Mouse (Mus musculus): ENCODE results near the gene Nr4a1. TPM values are rescaled to one million over a fixed set of nuclear protein-coding genes. Genes with fewer than 3 reads are reported as not detected.

Nr4a1 gene
- total and polyA plus RNA-seq, 3 experiments, result 0.60 to 1.6 (median 0.89) TPM

DNA sequence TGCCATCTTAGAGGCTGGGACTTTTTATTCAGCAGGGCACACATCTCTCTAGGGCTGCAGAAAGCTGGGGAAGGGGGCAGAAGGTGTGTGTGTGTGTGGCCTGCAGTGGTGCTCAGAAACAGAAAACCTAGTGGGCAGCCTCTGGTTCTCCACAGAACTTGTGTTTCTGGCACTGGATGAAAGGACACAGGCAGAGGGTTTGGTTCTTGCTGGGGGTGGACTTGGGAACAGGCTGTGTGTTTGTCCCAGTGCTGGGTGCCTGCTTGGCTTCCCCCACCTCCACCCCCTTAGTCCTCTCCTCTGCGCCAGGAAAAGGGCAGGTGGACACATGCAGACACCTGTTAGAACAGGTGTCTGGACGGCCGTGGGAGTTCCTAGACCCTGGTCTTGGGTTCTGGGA, 17.0 kb downstream of the Nr4a1 start:
- in situ Hi-C loops (cut with MboI; ENCODE audit: low pct_ligation_motif_present, low pct_unique_long_range_greater_than_20kb, low sequenced_read_pairs) (no loop called here), dilution Hi-C loops (cut with MboI; ENCODE audit: extremely low pct_ligation_motif_present, extremely low pct_unique_long_range_greater_than_20kb, low sequenced_read_pairs) (no loop called here)
- no peak for TF ChIP-seq GABPA (IDR thresholded peaks at IDR 0.05; ENCODE audit: insufficient replicate concordance, low read depth, low read length)
- TF ChIP-seq ZKSCAN1 (IDR thresholded peaks at IDR 0.05; ENCODE audit: borderline replicate concordance, low read depth, low read length), result no peak
- TF ChIP-seq SIN3A (IDR thresholded peaks at IDR 0.05; ENCODE audit: low read length), result no peak
- no peak for TF ChIP-seq RAD21 (IDR thresholded peaks at IDR 0.05; ENCODE audit: low read depth, low read length)
- TF ChIP-seq E2F4 (IDR thresholded peaks at IDR 0.05; ENCODE audit: insufficient replicate concordance, low read depth, low read length), result no peak
- TF ChIP-seq UBTF (IDR thresholded peaks at IDR 0.05; ENCODE audit: low read depth, low read length), result no peak
- no peak for TF ChIP-seq ETS1 (conservative IDR thresholded peaks at IDR 0.05; ENCODE audit: low read depth, low read length)
- no peak for TF ChIP-seq TBP (conservative IDR thresholded peaks at IDR 0.05; ENCODE audit: low read depth, low read length)
- TF ChIP-seq MYC (IDR thresholded peaks at IDR 0.05; ENCODE audit: low read depth, low read length), result no peak
- no peak for TF ChIP-seq POLR2AphosphoS2 (IDR thresholded peaks at IDR 0.05; ENCODE audit: low read depth, low read length)
- no peak for TF ChIP-seq MEF2A (IDR thresholded peaks at IDR 0.05; ENCODE audit: borderline replicate concordance, low read depth, low read length)
- TF ChIP-seq JUND (conservative IDR thresholded peaks at IDR 0.05; ENCODE audit: low read depth, low read length), result no peak
- TF ChIP-seq HCFC1 (IDR thresholded peaks at IDR 0.05; ENCODE audit: low read depth, low read length), result no peak
- TF ChIP-seq BHLHE40 (IDR thresholded peaks at IDR 0.05; ENCODE audit: low read depth, low read length), result no peak
- TF ChIP-seq ZNF384 (IDR thresholded peaks at IDR 0.05; ENCODE audit: low read depth, low read length), result no peak
- TF ChIP-seq ZC3H11A (IDR thresholded peaks at IDR 0.05; ENCODE audit: low read depth, low read length), result no peak
- TF ChIP-seq ZMIZ1 (IDR thresholded peaks at IDR 0.05; ENCODE audit: low read depth, low read length), result no peak
- no peak for TF ChIP-seq MAZ (IDR thresholded peaks at IDR 0.05; ENCODE audit: low read depth, low read length)
- no peak for DNase-seq (ENCODE audit: extremely low read depth)
- Histone ChIP-seq H3K27me3 (replicated peaks) (peaks cover 26% of the 10 kb centered on the region), H3K36me3 (replicated peaks in 1 of 2; ENCODE audit: control insufficient read depth in 1 of 2, insufficient read depth in 1 of 2, low read length in 1 of 2) (peaks cover 0 to 22% of the 10 kb centered on the region in 2 experiments), H3K27ac (ENCODE audit: insufficient read depth, low read depth) (no peak overlapping the region), H3K4me2 (ENCODE audit: insufficient read depth, low read depth, poor library complexity, severe bottlenecking) (no peak overlapping the region), H3K9ac (ENCODE audit: insufficient read depth, low read depth) (no peak overlapping the region), H3K4me3 (replicated peaks in 1 of 3; ENCODE audit: low read depth in 2 of 3, low read length in 2 of 3, poor library complexity in 1 of 3) (no peak overlapping the region), H3K4me1 (ENCODE audit: control insufficient read depth in 1 of 2, insufficient read depth in 2 of 2) (peaks cover under 1 to 4% of the 10 kb centered on the region in 2 experiments; a peak in 2 of 4 replicates), H3K9me3 (replicated peaks; ENCODE audit: low read length) (no peaks in the 10 kb centered on the region), H3K79me2 (replicated peaks; ENCODE audit: control insufficient read depth, extremely low read depth, insufficient read depth, poor library complexity, severe bottlenecking) (no peaks in the 10 kb centered on the region)

DNA sequence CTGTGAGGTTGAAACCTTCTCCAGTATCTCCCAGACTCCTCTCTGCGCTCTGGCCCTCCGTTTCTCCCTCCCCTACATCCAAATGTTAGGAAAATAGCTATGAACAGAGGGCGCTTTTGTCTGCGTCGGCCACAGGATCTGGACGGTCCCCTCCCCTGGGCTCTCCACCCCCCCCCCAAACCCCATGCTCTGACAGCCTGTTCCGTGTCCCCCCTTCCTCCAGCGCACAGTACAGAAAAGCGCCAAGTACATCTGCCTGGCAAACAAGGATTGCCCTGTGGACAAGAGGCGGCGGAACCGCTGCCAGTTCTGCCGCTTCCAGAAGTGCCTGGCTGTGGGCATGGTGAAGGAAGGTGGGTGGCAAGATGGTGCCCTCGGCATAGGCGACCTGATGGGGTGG, 17.4 kb downstream of the Nr4a1 start:
- TF ChIP-seq SMC3 (IDR thresholded peaks at IDR 0.05; ENCODE audit: low read depth, low read length), result no peak
- no peak for TF ChIP-seq MXI1 (IDR thresholded peaks at IDR 0.05; ENCODE audit: low read depth, low read length)
- TF ChIP-seq USF2 (conservative IDR thresholded peaks at IDR 0.05; ENCODE audit: low read depth, low read length), result no peak
- no peak for TF ChIP-seq PAX5 (IDR thresholded peaks at IDR 0.05; ENCODE audit: low read length)
- TF ChIP-seq POLR2AphosphoS2 (IDR thresholded peaks at IDR 0.05; ENCODE audit: low read depth, low read length), result no peak
- no peak for TF ChIP-seq RCOR1 (conservative IDR thresholded peaks at IDR 0.05; ENCODE audit: low read depth, low read length)
- no peak for TF ChIP-seq MEF2A (IDR thresholded peaks at IDR 0.05; ENCODE audit: borderline replicate concordance, low read depth, low read length)
- no peak for TF ChIP-seq CHD2 (IDR thresholded peaks at IDR 0.05; ENCODE audit: low read length)
- TF ChIP-seq UBTF (IDR thresholded peaks at IDR 0.05; ENCODE audit: low read depth, low read length), result no peak
- TF ChIP-seq POLR2A (IDR thresholded peaks at IDR 0.05; ENCODE audit: low read depth, low read length), result no peak
- TF ChIP-seq TCF12 (IDR thresholded peaks at IDR 0.05; ENCODE audit: low read depth, low read length), result no peak
- Histone ChIP-seq H3K27me3 (replicated peaks) (peaks cover 27% of the 10 kb centered on the region), H3K4me3 (replicated peaks in 1 of 3; ENCODE audit: low read depth in 2 of 3, low read length in 2 of 3, poor library complexity in 1 of 3) (no peak overlapping the region), H3K4me1 (ENCODE audit: control insufficient read depth in 1 of 2, insufficient read depth in 2 of 2) (peaks cover 0 to 4% of the 10 kb centered on the region in 2 experiments; a peak in 1 of 4 replicates), H3K79me2 (replicated peaks; ENCODE audit: control insufficient read depth, extremely low read depth, insufficient read depth, poor library complexity, severe bottlenecking) (no peaks in the 10 kb centered on the region), H3K36me3 (replicated peaks in 1 of 2; ENCODE audit: control insufficient read depth in 1 of 2, insufficient read depth in 1 of 2, low read length in 1 of 2) (peaks cover 0 to 22% of the 10 kb centered on the region in 2 experiments), H3K9me3 (replicated peaks; ENCODE audit: low read length) (no peaks in the 10 kb centered on the region), H3K4me2 (ENCODE audit: insufficient read depth, low read depth, poor library complexity, severe bottlenecking) (no peak overlapping the region), H3K27ac (ENCODE audit: insufficient read depth, low read depth) (no peak overlapping the region), H3K9ac (ENCODE audit: insufficient read depth, low read depth) (no peak overlapping the region)
- in situ Hi-C loops (cut with MboI; ENCODE audit: low pct_ligation_motif_present, low pct_unique_long_range_greater_than_20kb, low sequenced_read_pairs) (no loop called here), dilution Hi-C loops (cut with MboI; ENCODE audit: extremely low pct_ligation_motif_present, extremely low pct_unique_long_range_greater_than_20kb, low sequenced_read_pairs) (no loop called here)
- no peak for DNase-seq (ENCODE audit: extremely low read depth)

All from CH12.LX (cell line).